Mouse (Mus musculus) embryonic fibroblast, embryonic 13.5 days (primary cell): ENCODE data around the gene Tmem199.

Experiments
- CTCF ChIP-seq: IDR thresholded peaks from 2 replicates; pipeline ENCODE4 v1.5.1; 2011; ENCODE audit warnings: mild to moderate bottlenecking, control low read depth, low read length, moderate library complexity, borderline replicate concordance; ENCODE audit not compliant: insufficient read depth
- POLR2A ChIP-seq: IDR thresholded peaks from 2 replicates; pipeline ENCODE4 v1.6.1; 2011; ENCODE audit warnings: low read depth, mild to moderate bottlenecking, control low read depth, low read length, moderate library complexity

DNA sequence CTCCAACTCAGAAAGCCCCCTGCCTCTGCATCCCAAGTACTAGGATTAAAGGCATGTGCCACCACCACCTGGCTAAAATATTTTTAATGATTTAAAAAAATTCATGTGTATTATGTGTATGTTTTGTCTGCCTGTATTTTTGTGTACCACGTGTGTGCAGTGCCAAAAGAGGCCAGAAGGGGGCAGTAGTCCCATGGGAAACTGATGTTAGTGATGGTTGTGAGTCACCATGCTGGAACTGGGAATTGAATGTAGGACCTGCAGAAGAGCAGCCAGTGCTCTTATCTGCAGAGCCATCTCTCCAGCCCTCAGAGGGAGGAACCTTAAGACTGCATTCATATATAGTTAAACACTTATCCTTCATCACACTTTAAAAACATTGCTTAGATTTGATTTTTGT is 50.1 kb downstream of the Tmem199 start:
- TF ChIP-seq CTCF: no peak
- TF ChIP-seq POLR2A: no peak
